Mouse (Mus musculus) v-Abl transformed pro-B cells (cell line): ENCODE results near the gene Ces4a.
"Not testable (repeated sequence)": the region's sequence is repeated elsewhere in the genome, so short reads cannot be mapped to it uniquely, and the experiment has no call there.

Source experiments
- in situ Hi-C, 2 experiments: fragments of 400-800 bp; cut with MboI; formaldehyde crosslinking; loops; one replicate each; pipeline ENCODE4 v1.15.1; 2025; ENCODE audit not compliant: unreplicated experiment in 2 of 2

The Ces4a gene

DNA sequence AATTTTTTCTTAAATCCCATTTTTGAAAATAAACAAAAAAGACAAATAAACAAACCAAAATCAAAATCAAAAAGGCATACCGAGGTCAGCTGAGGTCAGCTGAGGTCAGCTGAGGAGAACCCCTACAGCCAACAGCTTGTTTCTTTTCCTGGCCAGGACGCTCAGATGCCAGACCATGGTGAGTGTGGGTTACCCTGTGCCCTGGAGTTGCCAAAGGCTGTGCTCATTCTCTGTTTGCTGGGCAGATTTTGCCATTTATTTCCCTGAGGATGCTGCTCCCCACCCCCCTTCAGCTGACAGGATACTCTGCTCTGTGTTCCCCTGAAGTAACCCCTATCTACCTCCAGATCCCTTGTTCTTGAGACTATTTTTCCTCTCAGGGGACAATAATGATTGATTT, 35.5 kb downstream of the Ces4a start:
- in situ Hi-C loops, result loop anchor here in 1 of 2 experiments (10.0 kb wide), 1 partner anchor 98 kb away; the partner anchor contains the start of genes Fbxl8, Hsf4 and Tradd

DNA sequence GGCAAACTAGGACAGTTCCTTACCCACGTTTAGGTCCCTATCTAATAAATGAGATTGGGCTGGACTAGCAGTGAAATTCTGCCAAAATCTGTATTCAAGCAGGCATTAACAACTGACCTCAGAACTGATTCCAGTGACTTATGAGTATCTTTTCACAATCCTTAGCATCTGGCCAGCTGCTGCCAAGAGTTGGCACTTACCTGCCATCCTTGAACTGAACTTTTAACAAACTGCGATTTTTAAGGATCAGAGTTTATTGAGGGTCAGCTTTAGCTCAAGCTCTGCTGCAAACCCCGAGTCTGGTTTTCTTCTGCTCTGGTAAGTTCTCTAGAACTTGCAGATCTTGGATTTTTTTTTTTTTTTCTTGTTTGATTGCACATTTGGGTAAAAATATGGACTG, 38.0 kb downstream of the Ces4a start:
- in situ Hi-C loops, result loop anchor here in 1 of 2 experiments (10.0 kb wide), 1 partner anchor 95 kb away; the partner anchor contains the start of genes Fbxl8, Hsf4 and Tradd

DNA sequence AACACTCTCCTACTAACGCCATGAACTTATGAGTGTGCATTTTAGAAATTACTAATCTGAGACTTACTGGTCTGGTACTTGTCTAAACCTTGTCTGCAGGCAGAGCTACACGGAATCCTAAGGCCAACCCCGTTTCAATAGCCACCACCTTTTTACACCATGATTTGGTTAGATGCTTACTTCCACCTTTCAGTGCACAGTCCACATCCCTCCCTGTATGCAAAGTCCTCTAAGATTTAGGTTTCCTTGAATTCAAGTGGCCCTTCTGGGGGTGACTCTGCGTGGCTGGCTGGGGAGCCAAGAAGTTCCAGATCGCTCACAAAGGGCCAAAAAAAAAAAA, 38.4 kb downstream of the Ces4a start:
- in situ Hi-C loops, result no loop called here

DNA sequence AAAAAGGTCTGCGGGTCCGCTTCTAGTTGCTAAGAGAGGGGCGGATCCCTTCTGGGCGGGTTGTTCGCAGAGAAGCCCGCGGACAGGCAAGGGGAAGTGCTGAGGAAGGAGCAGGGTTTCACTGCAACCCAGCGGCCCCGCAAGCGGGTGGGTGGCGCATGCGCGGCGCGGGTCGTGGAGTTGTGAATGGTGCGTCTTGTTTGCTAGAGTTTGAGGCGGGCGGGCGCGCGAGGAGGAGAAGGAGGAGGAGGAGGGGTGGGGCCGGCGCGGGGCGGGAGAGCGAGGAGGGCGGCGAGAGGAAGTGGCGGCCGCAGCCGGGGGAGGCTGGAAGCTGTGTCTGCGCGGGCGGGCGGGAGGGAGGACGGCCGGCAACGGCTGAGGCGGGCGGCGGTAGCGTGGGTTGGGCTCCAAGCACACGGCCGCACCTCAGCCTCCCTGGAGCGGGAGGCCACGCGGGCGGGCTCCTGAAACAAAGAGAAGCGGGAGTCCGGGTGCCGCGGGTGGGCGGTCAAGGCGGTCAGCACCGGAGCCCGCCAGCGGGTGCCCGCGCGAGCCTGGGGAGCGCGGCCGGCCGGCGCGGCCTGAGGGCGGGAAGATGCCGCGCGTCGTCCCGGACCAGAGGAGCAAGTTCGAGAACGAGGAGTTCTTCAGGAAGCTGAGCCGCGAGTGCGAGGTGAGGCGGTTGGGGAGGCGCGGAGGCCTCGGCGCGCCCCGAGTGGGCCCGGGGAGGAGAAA, 38.9 kb downstream of the Ces4a start, which contains the start of gene Cbfb:
Gene Cbfb, plus strand, starts transcription at position 294 of the 735 bp plus-strand sequence.
- in situ Hi-C loops, result no loop called here

DNA sequence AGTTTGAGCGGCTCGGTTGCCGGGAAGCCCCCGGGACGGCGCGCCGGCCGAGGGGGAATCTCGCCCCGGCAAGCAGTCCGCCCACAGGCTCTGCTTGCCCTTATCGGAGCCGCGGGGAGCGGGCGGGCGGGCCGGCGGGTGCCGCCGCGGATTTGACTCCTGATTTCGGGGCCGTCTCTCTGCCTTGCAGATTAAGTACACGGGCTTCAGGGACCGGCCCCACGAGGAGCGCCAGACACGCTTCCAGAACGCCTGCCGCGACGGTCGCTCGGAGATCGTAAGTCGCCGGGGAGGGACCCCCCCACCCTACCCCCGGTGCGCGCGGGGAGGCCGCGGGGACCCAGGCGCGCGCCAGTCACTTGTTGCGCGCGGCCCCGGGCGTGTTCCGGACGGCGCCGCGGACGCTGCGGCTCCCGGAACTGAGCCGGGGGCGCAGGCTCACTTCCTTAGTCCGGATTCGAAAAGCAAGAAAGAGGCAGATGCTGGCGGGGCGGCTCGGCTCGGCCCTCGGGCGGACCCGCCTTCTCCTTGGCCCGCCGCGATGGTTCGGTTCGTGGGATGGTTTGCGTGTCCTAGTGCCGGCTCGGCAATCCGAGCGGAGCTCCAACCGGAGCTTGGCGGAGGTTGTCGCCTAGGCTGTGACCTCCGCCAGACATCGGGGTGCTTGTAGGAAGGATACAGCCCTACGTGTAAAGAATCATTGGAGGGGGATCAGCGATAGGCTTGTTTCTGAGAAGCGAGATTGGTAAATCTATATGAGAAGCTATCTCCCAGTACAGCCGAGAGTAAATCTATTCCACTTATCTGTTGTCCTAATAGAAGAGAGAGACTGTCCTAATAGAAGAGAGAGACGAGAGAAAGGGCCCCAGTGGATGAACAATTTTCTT, 39.8 kb downstream of the Ces4a start:
- in situ Hi-C loops, result no loop called here

DNA sequence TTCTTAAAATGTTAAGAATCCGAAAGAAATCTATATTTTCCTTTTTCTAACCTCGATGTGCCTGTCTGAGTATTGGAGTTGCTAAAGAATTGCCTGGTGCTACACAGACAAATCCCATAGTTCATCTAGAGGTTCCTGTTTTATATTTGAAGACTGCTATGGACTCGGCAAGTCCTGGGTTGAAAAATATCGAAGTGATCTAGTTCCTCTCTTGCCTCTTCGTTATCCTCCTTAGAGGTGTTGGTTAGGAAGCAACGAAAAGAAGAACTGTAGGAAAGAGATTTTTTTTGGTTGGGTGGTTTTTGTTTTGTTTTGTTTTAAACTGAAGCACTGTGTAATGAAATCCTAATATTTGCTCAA, 40.4 kb downstream of the Ces4a start:
- in situ Hi-C loops, result no loop called here

DNA sequence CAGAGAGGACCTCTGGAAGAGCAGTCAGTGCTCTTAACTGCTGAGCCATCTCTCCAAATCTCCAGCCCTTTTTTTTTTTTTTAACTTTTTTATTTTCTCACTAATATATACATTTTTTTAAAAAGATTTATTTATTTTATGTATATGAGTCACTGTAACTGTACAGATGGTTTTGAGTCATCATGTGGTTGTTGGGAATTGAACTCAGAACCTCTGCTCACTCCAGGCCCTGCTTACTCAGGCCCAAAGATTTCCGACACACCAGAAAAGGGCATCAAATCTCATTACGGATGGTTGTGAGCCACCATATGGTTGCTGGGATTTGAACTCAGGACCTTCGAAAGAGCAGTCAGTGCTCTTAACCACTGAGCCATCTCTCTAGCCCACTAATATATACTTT, 43.7 kb downstream of the Ces4a start:
- in situ Hi-C loops, result not testable (repeated sequence)

DNA sequence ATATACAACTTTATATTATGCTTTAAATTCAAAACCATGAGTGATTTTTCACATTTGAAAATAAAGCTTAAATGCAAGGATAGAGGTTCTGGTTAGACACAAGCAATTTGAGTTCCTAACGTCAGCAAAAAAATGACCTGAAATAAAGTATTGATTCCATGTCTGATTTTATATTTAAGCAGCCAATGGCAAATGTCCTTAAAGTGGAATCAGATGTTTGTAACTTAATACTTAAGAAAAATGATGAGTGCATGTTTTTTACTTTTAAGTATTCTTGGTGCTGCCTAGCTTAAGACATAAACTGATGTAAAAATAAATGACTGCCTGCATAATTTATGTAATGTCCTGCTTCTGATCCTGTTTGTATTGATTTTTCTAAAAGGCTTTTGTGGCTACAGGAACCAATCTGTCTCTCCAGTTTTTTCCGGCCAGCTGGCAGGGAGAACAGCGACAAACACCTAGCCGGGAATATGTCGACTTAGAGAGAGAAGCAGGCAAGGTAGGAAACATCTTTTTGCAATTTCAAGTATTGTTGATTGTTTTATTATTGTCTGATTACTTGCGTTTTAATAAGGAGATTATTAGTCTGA, 46.7 kb downstream of the Ces4a start:
- in situ Hi-C loops, result no loop called here

DNA sequence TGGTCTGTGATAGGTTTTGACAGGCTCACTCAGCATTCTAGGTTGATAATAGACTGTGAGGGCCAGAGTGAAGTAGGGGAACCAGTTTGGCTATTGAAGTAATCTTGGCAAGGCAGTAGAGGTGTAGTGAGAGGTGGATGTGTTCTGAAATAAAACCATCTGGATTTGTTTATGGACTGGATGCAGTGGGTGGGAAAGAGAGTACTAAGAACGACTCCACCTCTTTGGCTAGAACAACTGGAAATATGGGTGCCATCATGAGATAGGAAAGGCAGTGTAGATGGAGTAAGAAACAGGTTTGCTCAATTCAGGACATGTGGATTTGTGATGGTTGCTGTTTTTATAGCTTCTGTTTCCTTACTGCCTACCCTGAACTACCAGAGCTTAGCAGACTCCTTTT, 50.6 kb downstream of the Ces4a start:
- in situ Hi-C loops, result no loop called here

DNA sequence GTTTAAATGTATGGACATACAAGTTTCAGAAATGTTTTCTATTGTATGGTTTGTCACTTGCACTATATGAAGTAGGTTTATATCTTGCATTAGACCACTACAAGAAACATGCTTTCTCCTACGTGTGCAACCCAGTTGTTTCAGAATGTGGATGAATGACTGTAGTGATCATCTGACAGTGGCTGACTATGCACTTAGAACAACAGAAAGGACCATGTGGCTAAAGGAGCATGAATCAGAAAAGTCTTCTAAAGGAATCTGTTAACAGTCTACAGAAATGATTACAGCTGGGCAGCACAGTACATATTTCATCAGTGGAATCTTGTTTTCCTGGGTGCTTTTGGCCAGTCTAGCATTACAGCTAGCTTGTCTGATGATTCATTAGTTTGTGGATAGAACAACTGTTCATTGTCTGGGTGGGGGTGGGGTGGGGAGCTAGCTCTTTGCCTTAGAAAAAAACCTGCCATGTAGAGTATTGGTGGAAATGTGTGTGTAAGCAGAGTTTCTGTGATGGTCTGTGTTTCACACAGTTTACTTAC, 54.9 kb downstream of the Ces4a start:
- in situ Hi-C loops, result no loop called here

DNA sequence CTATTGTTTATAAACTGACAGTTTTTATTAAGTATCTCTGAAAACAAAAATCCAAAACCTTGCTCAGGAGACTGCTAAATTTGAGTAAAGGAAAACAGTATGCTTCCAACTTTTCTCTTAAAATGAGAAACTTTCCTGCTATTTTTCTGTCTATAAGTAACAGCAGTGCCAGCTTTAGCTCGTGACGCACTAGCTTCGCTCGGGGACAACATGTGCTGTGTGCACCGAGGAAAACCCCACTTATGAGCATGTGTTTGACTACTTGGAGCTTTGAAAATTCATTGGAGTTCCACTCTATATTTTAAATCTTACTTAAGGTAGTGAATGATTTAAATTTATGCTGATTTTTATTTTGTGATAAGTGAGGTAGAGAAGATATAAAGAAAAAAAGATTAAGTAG, 60.6 kb downstream of the Ces4a start:
- in situ Hi-C loops, result no loop called here
